Mouse (Mus musculus) MEL (cell line): ENCODE results near the gene Gys2. TPM values are rescaled to one million over a fixed set of nuclear protein-coding genes. Genes with fewer than 3 reads are reported as not detected.

Experiments used
- DNase-seq: peaks from one replicate; pipeline ENCODE4 v3.0.0; 2011; ENCODE audit warnings: low read depth, low spot score
- H3K27ac ChIP-seq: 2 replicates; pipeline ENCODE4 v1.5.1; 2012; ENCODE audit warnings: low read depth, mild to moderate bottlenecking, control low read depth, low read length, moderate library complexity; ENCODE audit not compliant: control insufficient read depth
- H3K27me3 ChIP-seq, 2 experiments: fragments of 150-350 bp in 1 of 2; sonication (generic) in 1 of 2; 2 replicates each; pipeline ENCODE4 v1.6.1; 2012; ENCODE audit warnings: low read length in 2 of 2, mild to moderate bottlenecking in 2 of 2, improper control_type of control experiment in 1 of 2, moderate library complexity in 1 of 2; ENCODE audit not compliant: insufficient read depth in 2 of 2, control insufficient read depth in 1 of 2
- H3K36me3 ChIP-seq, 2 experiments: 2 replicates each; pipeline ENCODE4 v1.6.1; 2012 to 2014; ENCODE audit warnings: low read length in 2 of 2, improper control_type of control experiment in 1 of 2, inconsistent platforms in 1 of 2, mild to moderate bottlenecking in 1 of 2; ENCODE audit not compliant: insufficient read depth in 2 of 2, control insufficient read depth in 1 of 2
- H3K4me1 ChIP-seq, 2 experiments: fragments of 150-350 bp in 1 of 2; sonication (generic) in 1 of 2; 2 replicates each; pipeline ENCODE4 v1.6.1; 2012; ENCODE audit warnings: low read length in 2 of 2, improper control_type of control experiment in 1 of 2, mild to moderate bottlenecking in 1 of 2; ENCODE audit not compliant: insufficient read depth in 2 of 2, control insufficient read depth in 1 of 2
- H3K4me3 ChIP-seq, 2 experiments: fragments of 150-350 bp in 1 of 2; sonication (generic) in 1 of 2; 2 replicates each; pipeline ENCODE4 v1.5.1; 2012; ENCODE audit warnings: low read depth in 2 of 2, low read length in 2 of 2, mild to moderate bottlenecking in 2 of 2, moderate library complexity in 2 of 2, control low read depth in 1 of 2, improper control_type of control experiment in 1 of 2; ENCODE audit not compliant: control insufficient read depth in 1 of 2, insufficient read depth in 1 of 2
- H3K79me2 ChIP-seq: 2 replicates; pipeline ENCODE4 v1.6.1; 2012; ENCODE audit warnings: mild to moderate bottlenecking, low read length, moderate library complexity; ENCODE audit not compliant: control insufficient read depth, poor library complexity, insufficient read depth
- H3K9ac ChIP-seq: 2 replicates; pipeline ENCODE4 v1.6.1; 2012; ENCODE audit warnings: low read depth, mild to moderate bottlenecking, control low read depth, low read length, moderate library complexity; ENCODE audit not compliant: control insufficient read depth, poor library complexity, severe bottlenecking
- H3K9me3 ChIP-seq: fragments of 150-350 bp; sonication (generic); replicated peaks from 2 replicates; pipeline ENCODE4 v1.6.1; 2012; ENCODE audit warnings: mild to moderate bottlenecking, low read length, improper control_type of control experiment, moderate library complexity; ENCODE audit not compliant: insufficient read depth
- CHD2 ChIP-seq: IDR thresholded peaks from 2 replicates; pipeline ENCODE4 v1.6.1; 2011; ENCODE audit warnings: low read length, improper control_type of control experiment
- CTCF ChIP-seq, 3 experiments: IDR thresholded peaks in 2 of 3; conservative IDR thresholded peaks in 1 of 3; 2 replicates each; pipeline ENCODE4 v1.5.1; 2011 to 2012; ENCODE audit warnings: low read length in 3 of 3, low read depth in 2 of 3, mild to moderate bottlenecking in 2 of 3, improper control_type of control experiment in 1 of 3, inconsistent platforms in 1 of 3, mixed read lengths in 1 of 3, moderate library complexity in 1 of 3; ENCODE audit not compliant: control insufficient read depth in 1 of 3, insufficient read depth in 1 of 3, poor library complexity in 1 of 3, severe bottlenecking in 1 of 3
- GABPA ChIP-seq: IDR thresholded peaks from 2 replicates; pipeline ENCODE4 v1.6.1; 2012; ENCODE audit warnings: low read depth, mild to moderate bottlenecking, inconsistent platforms, low read length, improper control_type of control experiment, moderate library complexity
- GATA1 ChIP-seq: IDR thresholded peaks from 2 replicates; pipeline ENCODE4 v1.6.1; 2011; ENCODE audit warnings: low read depth, low read length, improper control_type of control experiment
- MAX ChIP-seq: IDR thresholded peaks from 2 replicates; pipeline ENCODE4 v1.6.1; 2011; ENCODE audit warnings: low read length, improper control_type of control experiment
- MAZ ChIP-seq: IDR thresholded peaks from 2 replicates; pipeline ENCODE4 v1.6.1; 2012; ENCODE audit warnings: low read depth, mild to moderate bottlenecking, inconsistent platforms, low read length, improper control_type of control experiment
- MEF2A ChIP-seq: IDR thresholded peaks from 2 replicates; pipeline ENCODE4 v1.6.1; 2014; ENCODE audit warnings: low read depth, mild to moderate bottlenecking, inconsistent platforms, low read length, improper control_type of control experiment; ENCODE audit not compliant: poor library complexity, insufficient replicate concordance, severe bottlenecking; ENCODE audit errors: extremely low read depth
- MXI1 ChIP-seq: IDR thresholded peaks from 2 replicates; pipeline ENCODE4 v1.6.1; 2011; ENCODE audit warnings: mild to moderate bottlenecking, low read depth, low read length, improper control_type of control experiment
- MYB ChIP-seq: IDR thresholded peaks from 2 replicates; pipeline ENCODE4 v1.6.1; 2011; ENCODE audit warnings: mild to moderate bottlenecking, low read depth, low read length, improper control_type of control experiment
- MYC ChIP-seq: IDR thresholded peaks from 2 replicates; pipeline ENCODE4 v1.6.1; 2011; ENCODE audit warnings: low read depth, mild to moderate bottlenecking, low read length, improper control_type of control experiment, moderate library complexity
- POLR2A ChIP-seq, 2 experiments: IDR thresholded peaks; 2 replicates each; pipeline ENCODE4 v1.6.1; 2011 to 2012; ENCODE audit warnings: low read length in 2 of 2, mild to moderate bottlenecking in 2 of 2, control low read depth in 1 of 2, improper control_type of control experiment in 1 of 2, low read depth in 1 of 2, moderate library complexity in 1 of 2; ENCODE audit not compliant: control insufficient read depth in 1 of 2, insufficient read depth in 1 of 2, poor library complexity in 1 of 2
- POLR2AphosphoS2 ChIP-seq: IDR thresholded peaks from 2 replicates; pipeline ENCODE4 v1.6.1; 2011; ENCODE audit warnings: low read length, improper control_type of control experiment
- POLR2AphosphoS5 ChIP-seq: IDR thresholded peaks from 2 replicates; pipeline ENCODE4 v1.6.1; 2012; ENCODE audit warnings: low read depth, borderline replicate concordance, mild to moderate bottlenecking, inconsistent platforms, low read length, moderate library complexity, mixed read lengths
- TAL1 ChIP-seq: IDR thresholded peaks from 2 replicates; pipeline ENCODE4 v1.6.1; 2012; ENCODE audit warnings: mild to moderate bottlenecking, inconsistent platforms, low read length, moderate library complexity, mixed read lengths
- UBTF ChIP-seq: IDR thresholded peaks from 2 replicates; pipeline ENCODE4 v1.6.1; 2012; ENCODE audit warnings: low read depth, mild to moderate bottlenecking, inconsistent platforms, low read length, improper control_type of control experiment, moderate library complexity, borderline replicate concordance; ENCODE audit not compliant: insufficient read depth
- USF1 ChIP-seq: IDR thresholded peaks from 2 replicates; pipeline ENCODE4 v1.6.1; 2014; ENCODE audit warnings: low read depth, mild to moderate bottlenecking, inconsistent platforms, low read length, improper control_type of control experiment, moderate library complexity
- USF2 ChIP-seq, 2 experiments: IDR thresholded peaks; 2 replicates each; pipeline ENCODE4 v1.6.1; 2011 to 2012; ENCODE audit warnings: improper control_type of control experiment in 2 of 2, low read length in 2 of 2, borderline replicate concordance in 1 of 2, inconsistent platforms in 1 of 2, low read depth in 1 of 2, mild to moderate bottlenecking in 1 of 2; ENCODE audit not compliant: insufficient read depth in 1 of 2
- ZC3H11A ChIP-seq: IDR thresholded peaks from 2 replicates; pipeline ENCODE4 v1.6.1; 2012; ENCODE audit warnings: low read depth, mild to moderate bottlenecking, inconsistent platforms, low read length, improper control_type of control experiment
- ZKSCAN1 ChIP-seq: IDR thresholded peaks from 2 replicates; pipeline ENCODE4 v1.6.1; 2012; ENCODE audit warnings: low read depth, mild to moderate bottlenecking, inconsistent platforms, low read length, improper control_type of control experiment, moderate library complexity
- ZNF384 ChIP-seq: IDR thresholded peaks from 2 replicates; pipeline ENCODE4 v1.6.1; 2012; ENCODE audit warnings: low read depth, mild to moderate bottlenecking, inconsistent platforms, low read length, improper control_type of control experiment
- polyA plus RNA-seq, 2 experiments: library from polyadenylated mRNA; stranded (reverse) in 1 of 2; unstranded in 1 of 2; fragments of >175 nt in 1 of 2; fragments of >200 nt in 1 of 2; gene quantifications; 2 replicates each; pipeline versions ENCODE4 v1.2.1 to v1.2.4; 2012; ENCODE audit warnings: low replicate concordance in 2 of 2, low read depth in 1 of 2; ENCODE audit not compliant: insufficient read length in 2 of 2, insufficient read depth in 1 of 2, missing spikeins in 1 of 2
- total RNA-seq: library from RNA; depleted of rRNA; stranded (reverse); fragments of 300-350 nt; gene quantifications from 2 replicates; pipeline ENCODE4 v1.2.3, GENCODE M21; 2012

Gys2 gene
- total and polyA plus RNA-seq, 3 experiments, result not detected

DNA sequence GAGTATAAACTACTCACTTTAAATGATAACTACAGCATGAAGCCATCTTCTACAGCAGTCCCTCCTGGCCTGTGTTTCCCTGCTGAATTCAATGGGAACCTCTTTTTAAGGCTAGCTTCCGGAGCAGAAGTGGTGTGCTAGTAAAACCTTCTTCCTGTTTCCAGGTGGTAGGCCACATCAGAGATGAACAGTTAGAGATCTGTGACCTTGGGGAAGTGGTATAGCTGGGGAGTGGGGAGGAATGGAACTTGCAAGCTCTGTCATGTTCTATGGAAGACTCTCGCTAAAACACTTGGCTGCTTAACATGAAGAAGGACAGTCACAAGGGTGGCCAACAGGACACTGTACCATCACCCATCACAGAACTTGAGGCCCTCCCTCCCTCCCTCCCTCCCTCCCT, 19.6 kb downstream of the Gys2 start:
- Histone ChIP-seq H3K4me1 (no peaks in the 10 kb centered on the region), H3K27ac (no peak overlapping the region), H3K79me2 (no peaks in the 10 kb centered on the region), H3K4me3 (no peak overlapping the region), H3K36me3 (no peaks in the 10 kb centered on the region), H3K9ac (no peak overlapping the region)
- DNase-seq, result no peak
- TF ChIP-seq ZC3H11A, result no peak
- no peak for TF ChIP-seq USF1
- no peak for TF ChIP-seq ZNF384
- TF ChIP-seq GATA1, result no peak
- TF ChIP-seq ZKSCAN1, result no peak
- no peak for TF ChIP-seq UBTF
- TF ChIP-seq MEF2A, result no peak
- TF ChIP-seq POLR2AphosphoS5, result no peak
- TF ChIP-seq MAX, result no peak
- TF ChIP-seq CTCF (IDR thresholded peaks at IDR 0.05 in 2 of 3, conservative IDR thresholded peaks at IDR 0.05 in 1 of 3; ENCODE audit: control insufficient read depth in 1 of 3, insufficient read depth in 1 of 3, low read depth in 2 of 3, low read length in 3 of 3, poor library complexity in 1 of 3, severe bottlenecking in 1 of 3), result no peak
- TF ChIP-seq TAL1, result no peak
- TF ChIP-seq USF2 (IDR thresholded peaks at IDR 0.05; ENCODE audit: borderline replicate concordance in 1 of 2, insufficient read depth in 1 of 2, low read depth in 1 of 2, low read length in 2 of 2), result no peak
- TF ChIP-seq GABPA, result no peak
- no peak for TF ChIP-seq POLR2AphosphoS2
- TF ChIP-seq MYC, result no peak
- TF ChIP-seq, all 39 proteins: peak for 0
- no peaks in the 10 kb centered on the region; a peak in 1 of 4 replicates for H3K27me3 ChIP-seq
- H3K9me3 ChIP-seq, result no peaks in the 10 kb centered on the region

DNA sequence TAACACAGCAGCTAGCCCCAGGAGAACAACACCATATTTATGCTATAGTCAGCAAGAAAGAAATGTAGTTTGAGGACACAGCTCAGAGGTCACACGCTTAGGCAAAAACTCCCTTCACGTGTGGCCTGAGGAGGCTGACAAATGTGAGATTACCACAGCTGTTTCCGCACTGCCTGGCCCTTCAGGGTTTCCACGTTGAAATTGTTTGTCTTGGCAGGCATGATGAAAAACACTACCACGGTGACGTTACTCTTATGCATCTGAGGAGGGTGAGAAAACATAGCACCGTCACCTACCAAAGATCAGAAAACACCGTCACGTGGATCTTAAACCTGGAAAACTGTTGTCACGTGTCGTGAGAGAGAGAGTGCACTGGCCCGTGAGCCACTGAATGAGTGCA, 21.5 kb downstream of the Gys2 start:
- Histone ChIP-seq H3K9me3 (no peaks in the 10 kb centered on the region), H3K9ac (no peak overlapping the region), H3K27ac (no peak overlapping the region), H3K79me2 (no peaks in the 10 kb centered on the region), H3K36me3 (no peaks in the 10 kb centered on the region), H3K4me3 (no peak overlapping the region), H3K27me3 (no peaks in the 10 kb centered on the region; a peak in 1 of 4 replicates), H3K4me1 (no peaks in the 10 kb centered on the region)
- TF ChIP-seq UBTF (no peak), MEF2A (no peak), TAL1 (no peak), MXI1 (no peak), POLR2A (IDR thresholded peaks at IDR 0.05; ENCODE audit: control insufficient read depth in 1 of 2, insufficient read depth in 1 of 2, low read depth in 1 of 2, low read length in 2 of 2, poor library complexity in 1 of 2) (no peak), POLR2AphosphoS2 (no peak), CHD2 (no peak), MYB (no peak), ZKSCAN1 (no peak), MAZ (no peak)
- DNase-seq, result no peak
